Mouse (Mus musculus) heart, adult 2 months (tissue): ENCODE measurements at regions not wholly inside any gene's neighbourhood (a gene's known extent, or its start where the extent isn't known, plus 50 kb on each side); places are given as distances from the start of the nearest gene placed in this dataset.
A peak's percentile ranks its signal among the peaks of the same experiment; 100 is the strongest.

ENCODE experiments used
- DNase-seq, 2 experiments: peaks; one replicate each; pipeline ENCODE4 v3.0.0; 2021
- H3K27ac ChIP-seq: fragments of 200-600 bp; 2 replicates; pipeline ENCODE4 v1.8.1; 2022
- H3K27me3 ChIP-seq: fragments of 200-500 bp; 2 replicates; pipeline ENCODE4 v1.6.1; 2012; ENCODE audit warnings: mild to moderate bottlenecking, low read length, inconsistent platforms, mixed read lengths; ENCODE audit not compliant: control insufficient read depth, insufficient read depth
- H3K36me3 ChIP-seq: fragments of 200-500 bp; 2 replicates; pipeline ENCODE4 v1.6.1; 2012; ENCODE audit warnings: low read length, inconsistent platforms; ENCODE audit not compliant: control insufficient read depth, insufficient read depth
- H3K4me1 ChIP-seq: fragments of 200-500 bp; 2 replicates; pipeline ENCODE4 v1.6.1; 2011; ENCODE audit warnings: low read length; ENCODE audit not compliant: control insufficient read depth, insufficient read depth
- H3K4me3 ChIP-seq: fragments of 200-600 bp; 2 replicates; pipeline ENCODE4 v1.8.1; 2022
- H3K79me2 ChIP-seq: fragments of 200-500 bp; replicated peaks from 2 replicates; pipeline ENCODE4 v1.6.1; 2012; ENCODE audit warnings: mild to moderate bottlenecking, inconsistent platforms, low read length, moderate library complexity, mixed read lengths; ENCODE audit not compliant: control insufficient read depth, insufficient read depth
- H3K9ac ChIP-seq: fragments of 200-500 bp; 2 replicates; pipeline ENCODE4 v1.6.1; 2012; ENCODE audit warnings: low read depth, mild to moderate bottlenecking, control low read depth, inconsistent platforms, low read length, mixed read lengths
- CTCF ChIP-seq: fragments of 200-600 bp; IDR thresholded peaks from 2 replicates; pipeline ENCODE4 v1.8.1; 2022; ENCODE audit warnings: antibody characterized with exemption, mild to moderate bottlenecking, moderate library complexity
- EP300 ChIP-seq: fragments of 200-500 bp; IDR thresholded peaks from 2 replicates; pipeline ENCODE4 v1.6.1; 2011; ENCODE audit warnings: low read depth, low read length, control low read depth; ENCODE audit not compliant: insufficient read depth
- POLR2A ChIP-seq: fragments of 200-500 bp; IDR thresholded peaks from 2 replicates; pipeline ENCODE4 v1.6.1; 2011; ENCODE audit warnings: mild to moderate bottlenecking, low read depth, low read length, control low read depth; ENCODE audit not compliant: insufficient read depth
- WGBS: fragments of 180-500 bp; shearing (Covaris S2); methylation state at CpG from one replicate; pipeline ENCODE4 v1.1.7; 2018; 5-methylcytosine and 5-hydroxymethylcytosine counted together
- intact Hi-C: fragments of 180-260 bp; cut with DNase I; formaldehyde crosslinking; loops from one replicate; pipeline ENCODE4 v1.15.1; 2025

GRCm38 (mm10) chr10:44881967-44882366 is 185.0 kb upstream of the Prep start:
- Histone ChIP-seq H3K9ac (no peak overlapping the region), H3K27me3 (no peaks in the 10 kb centered on the region), H3K79me2 (no peaks in the 10 kb centered on the region), H3K36me3 (no peaks in the 10 kb centered on the region), H3K4me3 (no peak overlapping the region), H3K4me1 (no peaks in the 10 kb centered on the region), H3K27ac (no peak overlapping the region)
- intact Hi-C loops: loop anchor here (10.0 kb wide), 1 partner anchor 113 kb away; no protein-coding TSS in a partner anchor
- DNase-seq: no peak
- TF ChIP-seq CTCF: no peak
- no peak for TF ChIP-seq EP300
- no peak for TF ChIP-seq POLR2A
- WGBS: 48% methylated on average over 2 of the region's 2 CpGs

- Histone ChIP-seq H3K4me3 (no peak overlapping the region), H3K79me2 (no peaks in the 10 kb centered on the region), H3K27ac (no peak overlapping the region), H3K36me3 (no peaks in the 10 kb centered on the region), H3K4me1 (no peaks in the 10 kb centered on the region), H3K27me3 (no peaks in the 10 kb centered on the region), H3K9ac (no peak overlapping the region)
- intact Hi-C loops: no loop called here
- TF ChIP-seq POLR2A: no peak
- TF ChIP-seq CTCF: no peak
- no peak for TF ChIP-seq EP300
- no peak for DNase-seq
- WGBS: 85% methylated on average over 9 of the region's 9 CpGs
Observed at GRCm38 (mm10) chr10:44877076-44877663, 189.8 kb upstream of the Prep start.

- no peak for TF ChIP-seq CTCF
- TF ChIP-seq EP300: no peak
- TF ChIP-seq POLR2A: no peak
- Histone ChIP-seq H3K27ac (no peak overlapping the region), H3K36me3 (no peaks in the 10 kb centered on the region), H3K79me2 (no peaks in the 10 kb centered on the region), H3K27me3 (no peaks in the 10 kb centered on the region), H3K4me1 (no peaks in the 10 kb centered on the region), H3K9ac (no peak overlapping the region), H3K4me3 (no peak overlapping the region)
- WGBS: 68% methylated on average over 5 of the region's 5 CpGs
- intact Hi-C loops: no loop called here
- no peak for DNase-seq
Observed at GRCm38 (mm10) chr10:44873642-44874285, 193.2 kb upstream of the Prep start.

GRCm38 (mm10) chr10:44864191-44864747 is 202.7 kb upstream of the Prep start:
- Histone ChIP-seq H3K4me1 (no peaks in the 10 kb centered on the region), H3K27ac (no peak overlapping the region), H3K9ac (no peak overlapping the region), H3K4me3 (no peak overlapping the region), H3K27me3 (no peaks in the 10 kb centered on the region), H3K79me2 (no peaks in the 10 kb centered on the region), H3K36me3 (no peaks in the 10 kb centered on the region)
- DNase-seq: no peak
- TF ChIP-seq EP300 (no peak), POLR2A (no peak), CTCF (no peak)
- 79% methylated on average over 1 of the region's 1 CpGs for WGBS
- intact Hi-C loops: no loop called here

GRCm38 (mm10) chr10:44862360-44862674 is 204.7 kb upstream of the Prep start:
- Histone ChIP-seq H3K9ac (no peak overlapping the region), H3K79me2 (no peaks in the 10 kb centered on the region), H3K27me3 (no peaks in the 10 kb centered on the region), H3K27ac (no peak overlapping the region), H3K36me3 (no peaks in the 10 kb centered on the region), H3K4me3 (no peak overlapping the region), H3K4me1 (no peaks in the 10 kb centered on the region)
- intact Hi-C loops: no loop called here
- TF ChIP-seq EP300: no peak
- WGBS: 79% methylated on average over 8 of the region's 8 CpGs
- DNase-seq: no peak

GRCm38 (mm10) chr10:44861671-44862359 is 205.2 kb upstream of the Prep start:
- TF ChIP-seq POLR2A: no peak
- no peak for TF ChIP-seq CTCF
- no peak for TF ChIP-seq EP300
- H3K27me3 ChIP-seq: no peaks in the 10 kb centered on the region
- H3K9ac ChIP-seq: no peak overlapping the region
- H3K4me3 ChIP-seq: no peak overlapping the region
- 42% methylated on average over 10 of the region's 10 CpGs for WGBS
- no peaks in the 10 kb centered on the region for H3K36me3 ChIP-seq
- no peak overlapping the region for H3K27ac ChIP-seq
- H3K4me1 ChIP-seq: no peaks in the 10 kb centered on the region
- intact Hi-C loops: no loop called here
- no peaks in the 10 kb centered on the region for H3K79me2 ChIP-seq
- DNase-seq: peak in 1 of 2 experiments; percentile 16
